Mouse (Mus musculus): ENCODE measurements around the gene Chil4. TPM values are rescaled to one million over a fixed set of nuclear protein-coding genes. Genes with fewer than 3 reads are reported as not detected.
"Not testable (repeated sequence)": the region's sequence is repeated elsewhere in the genome, so short reads cannot be mapped to it uniquely, and the experiment has no call there.

Chil4 gene
- polyA plus RNA-seq, 1 experiment from 2014 or later: not detected

DNA sequence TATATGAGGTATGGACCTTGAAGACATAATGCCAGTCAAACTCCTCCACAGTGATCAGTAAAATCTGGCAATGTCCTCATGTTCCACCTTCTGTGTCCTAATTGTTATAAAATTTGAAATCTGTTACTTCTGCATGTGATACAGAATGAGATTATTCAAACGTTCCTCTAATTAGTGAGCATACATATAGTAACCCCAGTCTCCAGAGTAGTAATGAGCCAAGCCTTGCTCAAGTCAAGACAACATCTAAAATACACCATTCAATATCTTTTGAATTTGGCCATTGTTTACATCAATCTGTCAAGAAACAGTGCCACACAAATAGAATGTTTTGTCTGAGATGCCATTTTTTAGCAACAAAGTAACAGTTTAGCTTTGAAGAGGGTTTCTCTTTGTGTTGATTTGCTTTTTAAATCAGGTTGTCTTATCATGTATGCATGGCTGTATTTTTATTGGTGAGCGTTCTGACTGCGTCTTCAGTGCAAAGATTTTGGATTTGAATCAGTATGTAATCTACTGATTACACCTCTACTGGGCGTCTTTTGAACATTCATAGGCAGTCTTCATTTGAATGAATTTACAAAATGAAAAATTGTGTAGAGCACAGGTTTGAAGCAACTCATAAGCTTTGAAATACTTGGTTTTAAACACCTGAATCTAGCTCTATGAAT, 888 bp downstream of the Chil4 start:
- H3K9ac ChIP-seq; H3K4me2 ChIP-seq; H3K27ac ChIP-seq; ATAC-seq (ENCODE audit: insufficient number of reproducible peaks, insufficient read depth, low FRiP score, low TSS enrichment, low read depth); H3K9me3 ChIP-seq; H3K4me1 ChIP-seq; H3K4me3 ChIP-seq; H3K36me3 ChIP-seq; H3K27me3 ChIP-seq: not testable (repeated sequence)
- 80% methylated on average over 4 of the region's 4 CpGs for WGBS

DNA sequence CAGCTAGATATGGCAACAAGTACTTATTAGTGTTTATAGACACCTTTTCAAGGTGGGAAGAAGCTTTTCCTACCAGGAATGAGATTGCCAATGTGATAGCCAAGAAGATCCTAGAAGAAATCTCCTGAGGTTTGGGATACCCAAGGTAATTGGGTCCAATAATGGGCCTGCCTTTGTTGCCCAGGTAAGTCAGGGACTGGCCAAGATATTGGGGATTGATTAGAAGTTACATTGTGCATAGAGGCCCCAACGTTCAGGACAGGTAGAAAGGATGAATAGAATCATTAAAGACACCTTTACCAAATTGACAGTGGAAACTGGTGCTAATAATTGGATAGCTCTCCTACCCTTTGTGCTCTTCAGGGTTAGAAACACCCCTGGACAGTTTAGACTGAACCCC, 21.3 kb downstream of the Chil4 start:
- peaks cover 20% of the 10 kb centered on the region for H3K9me3 ChIP-seq
- H3K4me3 ChIP-seq; ATAC-seq (ENCODE audit: insufficient number of reproducible peaks, insufficient read depth, low FRiP score, low TSS enrichment, low read depth); H3K4me2 ChIP-seq; H3K4me1 ChIP-seq; H3K27ac ChIP-seq; H3K27me3 ChIP-seq; H3K36me3 ChIP-seq; H3K9ac ChIP-seq: not testable (repeated sequence)
- WGBS: 51% methylated on average over 1 of the region's 1 CpGs

DNA sequence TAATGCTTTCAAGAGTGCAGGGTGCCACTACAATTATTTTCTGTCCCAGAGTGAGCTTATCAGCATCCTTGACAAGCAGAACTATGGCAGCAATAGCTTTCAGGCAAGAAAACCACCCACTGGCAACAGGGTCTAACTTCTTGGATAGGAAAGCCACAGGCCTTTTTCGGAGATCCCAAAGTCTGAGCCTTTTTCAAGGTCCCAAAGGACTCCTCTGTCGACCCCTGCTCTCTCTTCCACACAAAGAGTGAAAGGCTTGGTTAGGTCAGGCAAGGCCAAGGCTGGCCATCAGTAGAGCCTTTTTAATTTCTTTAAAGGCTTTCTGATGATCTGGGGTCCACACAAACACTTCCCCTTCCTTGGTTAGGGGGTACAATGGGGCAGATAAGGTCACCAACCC, 22.1 kb downstream of the Chil4 start:
- H3K36me3 ChIP-seq; H3K27ac ChIP-seq; ATAC-seq (ENCODE audit: insufficient number of reproducible peaks, insufficient read depth, low FRiP score, low TSS enrichment, low read depth); H3K4me1 ChIP-seq; H3K4me2 ChIP-seq; H3K4me3 ChIP-seq; H3K27me3 ChIP-seq; H3K9ac ChIP-seq: not testable (repeated sequence)
- 66% methylated on average over 2 of the region's 2 CpGs for WGBS
- peaks cover 20% of the 10 kb centered on the region for H3K9me3 ChIP-seq

DNA sequence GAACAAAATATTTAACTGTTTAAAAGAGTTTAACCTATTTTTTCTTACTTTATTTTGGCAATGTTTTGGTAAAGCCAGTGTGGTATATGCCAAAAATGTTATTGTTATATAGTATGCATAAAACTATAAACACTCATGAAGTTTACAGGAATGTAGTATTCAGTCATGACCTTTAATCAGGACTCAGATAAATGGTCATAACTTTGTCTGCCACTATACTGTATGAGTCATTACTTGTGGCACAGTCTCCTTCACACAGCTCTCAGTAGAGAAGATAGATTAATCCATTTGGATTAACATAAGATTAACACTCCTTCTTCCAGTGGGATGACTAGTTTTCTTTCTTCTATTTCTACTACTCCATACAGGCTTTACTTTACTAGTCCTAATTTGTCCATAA, 23.0 kb downstream of the Chil4 start:
- Histone ChIP-seq H3K9me3 (peaks cover 20% of the 10 kb centered on the region), H3K4me2 (no peak overlapping the region), H3K4me3 (no peak overlapping the region), H3K27me3 (no peaks in the 10 kb centered on the region), H3K4me1 (no peaks in the 10 kb centered on the region), H3K9ac (no peak overlapping the region), H3K27ac (no peak overlapping the region), H3K36me3 (no peaks in the 10 kb centered on the region)
- ATAC-seq (ENCODE audit: insufficient number of reproducible peaks, insufficient read depth, low FRiP score, low TSS enrichment, low read depth): 0 out of 2 replicates have a peak, but pooled peaks have one; percentile 26

DNA sequence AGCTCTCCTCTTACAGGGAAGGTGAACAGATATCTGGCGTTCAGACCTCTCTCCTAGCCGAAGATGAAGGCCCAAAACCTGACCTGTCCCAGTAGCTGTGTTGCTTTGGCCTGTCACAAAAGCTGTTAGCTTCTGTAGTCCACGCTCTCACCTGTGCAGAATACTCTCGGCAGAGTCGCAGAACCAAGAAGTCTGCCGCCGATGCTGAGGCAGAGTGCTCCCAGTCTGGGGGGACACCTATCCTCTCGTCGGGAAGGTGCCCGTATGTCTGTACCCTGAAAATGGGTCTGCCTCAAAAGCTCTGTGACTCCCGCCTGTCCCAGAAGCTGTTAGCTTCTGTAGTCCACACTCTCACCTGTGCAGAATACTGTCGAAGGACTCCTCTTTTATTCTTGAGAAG, 23.8 kb downstream of the Chil4 start:
- WGBS: 90% methylated on average over 12 of the region's 12 CpGs

DNA sequence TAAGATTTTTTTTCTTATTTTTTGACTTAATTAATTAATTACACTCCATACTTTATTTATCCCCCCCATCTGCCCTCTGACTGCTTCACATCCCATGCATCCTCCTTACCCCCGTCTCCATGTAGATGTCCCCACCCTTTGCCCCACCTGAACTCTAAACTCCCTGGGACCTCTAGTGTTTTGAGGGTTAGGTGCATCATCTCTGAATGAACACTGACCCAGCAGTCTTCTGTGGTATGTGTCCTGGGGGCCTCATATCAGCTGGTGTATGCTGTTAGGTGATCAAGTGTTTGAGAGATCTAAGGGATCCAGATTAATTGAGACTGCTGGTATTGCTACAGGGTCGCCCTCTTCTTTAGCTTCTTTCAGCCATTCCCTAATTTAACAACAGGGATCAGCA, 31.3 kb downstream of the Chil4 start:
- ATAC-seq (ENCODE audit: insufficient number of reproducible peaks, insufficient read depth, low FRiP score, low TSS enrichment, low read depth): peak; percentile 26; the same call in 1 of the 2 replicates
- peaks cover 32% of the 10 kb centered on the region for H3K9me3 ChIP-seq

More for the DNA sequence above, 23.8 kb downstream of the Chil4 start:
- H3K36me3 ChIP-seq: no peaks in the 10 kb centered on the region
- no peaks in the 10 kb centered on the region for H3K27me3 ChIP-seq
- ATAC-seq (ENCODE audit: insufficient number of reproducible peaks, insufficient read depth, low FRiP score, low TSS enrichment, low read depth): no peak
- H3K9me3 ChIP-seq: peaks cover 20% of the 10 kb centered on the region
- H3K4me1 ChIP-seq: no peaks in the 10 kb centered on the region
- no peak overlapping the region for H3K9ac ChIP-seq
- no peak overlapping the region for H3K27ac ChIP-seq
- H3K4me3 ChIP-seq: no peak overlapping the region
- no peak overlapping the region for H3K4me2 ChIP-seq

DNA sequence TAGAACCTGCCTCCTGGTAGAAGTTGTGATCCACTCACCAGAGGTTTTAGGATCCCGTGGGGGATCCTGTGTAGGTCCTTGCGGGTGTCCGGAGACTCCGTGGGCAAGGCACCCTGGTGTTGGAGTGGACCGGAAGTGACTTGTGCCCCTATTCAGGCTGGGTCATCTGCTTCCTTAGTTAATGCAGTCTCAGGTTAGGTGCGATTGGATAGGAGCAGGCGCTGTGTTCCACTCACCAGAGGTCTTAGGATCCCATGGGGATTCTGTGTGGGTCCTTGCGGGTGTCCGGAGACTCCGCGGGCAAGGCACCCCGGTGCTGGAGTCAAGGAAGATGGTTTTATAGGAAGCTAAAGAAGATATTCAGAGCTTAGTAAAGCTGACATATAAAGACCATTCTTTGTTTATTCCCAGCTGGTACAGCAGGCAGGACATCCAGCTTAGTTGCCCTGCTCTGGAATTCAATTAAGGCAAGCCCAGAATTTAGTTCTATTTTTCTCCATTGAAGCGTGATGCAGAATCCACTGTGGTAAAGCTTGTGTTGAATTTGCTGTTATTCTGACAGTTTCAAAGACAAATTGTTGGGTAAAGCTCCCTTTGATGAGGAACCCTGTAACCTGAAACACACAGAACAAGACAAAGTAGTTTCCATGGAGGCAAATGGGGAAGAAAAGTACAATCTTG, 41.7 kb downstream of the Chil4 start:
- no peaks in the 10 kb centered on the region for H3K36me3 ChIP-seq
- no peak for ATAC-seq (ENCODE audit: insufficient number of reproducible peaks, insufficient read depth, low FRiP score, low TSS enrichment, low read depth)
- 85% methylated on average over 13 of the region's 13 CpGs for WGBS

More for the DNA sequence above, 31.3 kb downstream of the Chil4 start:
- Histone ChIP-seq H3K9ac (no peak overlapping the region), H3K27ac (no peak overlapping the region), H3K4me1 (no peaks in the 10 kb centered on the region), H3K36me3 (no peaks in the 10 kb centered on the region), H3K27me3 (no peaks in the 10 kb centered on the region), H3K4me3 (no peak overlapping the region), H3K4me2 (no peak overlapping the region)
- 80% methylated on average over 2 of the region's 2 CpGs for WGBS

DNA sequence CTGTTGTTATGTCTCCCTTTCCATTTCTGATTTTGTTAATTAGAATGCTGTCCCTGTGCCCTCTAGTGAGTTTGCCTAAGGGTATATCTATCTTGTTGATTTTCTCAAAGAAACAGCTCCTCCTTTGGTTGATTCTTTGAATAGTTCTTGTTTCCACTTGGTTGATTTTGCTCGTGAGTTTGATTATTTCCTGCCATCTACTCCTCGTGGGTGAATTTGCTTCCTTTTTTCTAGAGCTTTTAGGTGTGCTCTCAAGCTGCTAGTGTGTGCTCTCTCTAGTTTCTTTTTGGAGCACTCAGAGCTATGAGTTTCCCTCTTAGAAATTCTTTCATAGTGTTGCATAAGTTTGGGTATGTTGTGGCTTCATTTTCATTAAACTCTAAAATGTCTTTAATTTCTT, 44.3 kb downstream of the Chil4 start:
- H3K27ac ChIP-seq; H3K9me3 ChIP-seq; H3K27me3 ChIP-seq; H3K4me1 ChIP-seq; H3K4me3 ChIP-seq; ATAC-seq (ENCODE audit: insufficient number of reproducible peaks, insufficient read depth, low FRiP score, low TSS enrichment, low read depth); H3K4me2 ChIP-seq; H3K9ac ChIP-seq; H3K36me3 ChIP-seq: not testable (repeated sequence)
- WGBS: 63% methylated on average over 2 of the region's 2 CpGs

More for the DNA sequence above, 41.7 kb downstream of the Chil4 start:
- Histone ChIP-seq H3K4me2 (no peak overlapping the region), H3K27me3 (no peaks in the 10 kb centered on the region), H3K4me1 (no peaks in the 10 kb centered on the region), H3K4me3 (no peak overlapping the region), H3K27ac (no peak overlapping the region), H3K9me3 (peaks cover 5% of the 10 kb centered on the region; the same call in 1 of the 2 replicates), H3K9ac (no peak overlapping the region)

DNA sequence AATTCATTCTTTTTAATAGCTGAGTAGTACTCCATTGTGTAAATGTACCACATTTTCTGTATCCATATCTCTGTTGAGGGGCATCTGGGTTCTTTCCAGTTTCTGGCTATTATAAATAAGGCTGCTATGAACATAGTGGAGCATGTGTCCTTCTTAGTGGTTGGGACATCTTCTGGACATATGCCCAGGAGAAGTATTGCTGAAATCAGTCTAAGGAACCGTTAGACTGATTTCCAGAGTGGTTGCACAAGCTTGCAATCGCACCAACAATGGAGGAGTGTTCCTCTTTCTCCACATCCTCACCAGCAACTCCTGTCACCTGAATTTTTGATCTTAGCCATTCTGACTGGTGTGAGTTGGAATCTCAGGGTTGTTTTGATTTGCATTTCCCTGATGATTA, 46.8 kb downstream of the Chil4 start:
- H3K4me1 ChIP-seq; H3K4me3 ChIP-seq; H3K9me3 ChIP-seq; H3K9ac ChIP-seq; H3K27ac ChIP-seq; H3K4me2 ChIP-seq; H3K36me3 ChIP-seq; H3K27me3 ChIP-seq; ATAC-seq (ENCODE audit: insufficient number of reproducible peaks, insufficient read depth, low FRiP score, low TSS enrichment, low read depth): not testable (repeated sequence)
- WGBS: 70% methylated on average over 2 of the region's 2 CpGs

DNA sequence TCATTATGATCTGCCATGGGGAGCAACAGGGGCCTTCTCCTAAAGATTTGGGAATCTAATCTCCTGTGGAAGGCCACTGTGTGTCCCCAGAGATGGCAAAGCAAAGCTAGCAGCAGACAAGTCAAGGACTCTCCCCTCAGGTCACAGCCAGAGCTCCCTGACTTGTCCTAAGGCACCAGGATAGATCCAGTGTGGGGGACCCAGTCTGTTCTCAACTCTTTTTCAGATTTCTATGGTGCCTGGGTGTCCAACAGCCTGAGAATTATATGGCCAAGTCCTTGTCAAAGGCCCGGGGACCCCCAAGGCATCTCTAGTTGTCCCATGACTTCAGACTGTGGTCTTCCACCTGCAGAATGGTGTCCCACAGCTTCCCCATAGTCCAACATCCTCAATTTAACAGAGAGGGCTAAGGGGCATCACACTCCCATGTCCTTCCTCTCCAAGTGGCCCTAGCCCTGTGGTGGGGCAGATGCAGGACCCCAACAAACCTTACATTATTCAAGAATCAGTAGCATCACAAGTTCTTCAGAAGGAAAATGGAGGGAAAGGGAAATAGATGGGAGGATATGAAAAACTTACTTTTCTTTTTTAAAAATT, 48.1 kb downstream of the Chil4 start:
- Histone ChIP-seq H3K4me3 (no peak overlapping the region), H3K36me3 (no peaks in the 10 kb centered on the region), H3K4me2 (no peak overlapping the region), H3K9me3 (no peaks in the 10 kb centered on the region), H3K4me1 (no peaks in the 10 kb centered on the region), H3K27me3 (no peaks in the 10 kb centered on the region), H3K27ac (no peak overlapping the region), H3K9ac (no peak overlapping the region)
- no peak for ATAC-seq (ENCODE audit: insufficient number of reproducible peaks, insufficient read depth, low FRiP score, low TSS enrichment, low read depth)
- 83% methylated on average over 1 of the region's 1 CpGs for WGBS

DNA sequence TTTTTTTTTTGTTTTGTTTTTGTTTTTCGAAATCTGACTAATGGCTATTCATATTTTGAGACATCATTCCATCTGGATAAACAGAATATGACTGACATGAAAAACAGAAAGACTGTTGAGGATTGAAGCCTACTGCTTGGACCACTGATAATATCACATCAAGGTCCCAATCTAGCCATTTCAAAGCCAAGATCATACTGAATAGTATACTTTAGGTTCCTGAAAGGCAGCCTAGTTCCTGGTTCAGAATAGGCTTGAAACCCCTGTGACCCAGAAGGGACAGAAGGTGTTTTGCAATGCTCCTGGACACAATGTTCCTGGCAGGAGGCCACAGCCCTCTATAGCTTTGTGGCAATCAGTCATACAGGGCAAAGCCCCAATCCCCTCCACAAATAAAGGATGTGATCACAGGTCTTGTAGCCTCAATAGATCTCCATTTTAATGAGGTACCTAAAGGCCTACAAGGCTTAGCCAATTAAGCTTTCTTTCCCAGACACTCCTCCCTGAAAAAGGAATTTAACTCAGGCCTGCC, 48.7 kb downstream of the Chil4 start:
- no peaks in the 10 kb centered on the region for H3K27me3 ChIP-seq
- H3K27ac ChIP-seq: no peak overlapping the region
- H3K4me3 ChIP-seq: no peak overlapping the region
- no peaks in the 10 kb centered on the region for H3K9me3 ChIP-seq
- H3K9ac ChIP-seq: no peak overlapping the region
- no peaks in the 10 kb centered on the region for H3K4me1 ChIP-seq
- ATAC-seq (ENCODE audit: insufficient number of reproducible peaks, insufficient read depth, low FRiP score, low TSS enrichment, low read depth): no peak
- no peak overlapping the region for H3K4me2 ChIP-seq
- WGBS: 45% methylated on average over 1 of the region's 1 CpGs
- H3K36me3 ChIP-seq: no peaks in the 10 kb centered on the region

DNA sequence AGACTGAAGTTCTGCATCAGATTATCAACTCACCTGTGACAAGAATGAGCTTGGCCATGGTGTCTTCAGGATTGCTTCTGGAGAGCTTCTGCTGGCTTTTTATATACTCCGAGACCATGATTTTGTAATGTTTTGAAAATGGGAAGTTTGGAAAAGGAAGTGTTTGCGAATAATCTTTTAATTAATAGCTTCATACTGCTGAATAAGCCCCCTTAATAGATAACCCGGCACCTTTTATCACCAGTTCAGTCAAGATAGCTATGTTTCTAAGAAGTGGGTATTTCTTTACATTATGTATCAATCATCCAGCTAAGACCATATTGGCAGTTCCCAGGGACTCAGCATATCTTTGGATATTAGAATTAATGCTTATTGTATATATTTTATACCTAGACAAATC, 51.8 kb downstream of the Chil4 start, which contains the start of gene Chil3:
Gene Chil3, minus strand, starts transcription at position 101 of the 400 bp plus-strand sequence.
- H3K4me1 ChIP-seq: no peaks in the 10 kb centered on the region
- H3K4me2 ChIP-seq: no peak within 1 kb of the TSS
- H3K4me3 ChIP-seq: no peak within 1 kb of the TSS
- no peaks in the 10 kb centered on the region for H3K27me3 ChIP-seq
- H3K9me3 ChIP-seq: 0 out of 2 replicates have a peak, but pooled peaks cover 4% of the 10 kb centered on the region
- no peaks in the 10 kb centered on the region for H3K36me3 ChIP-seq
- H3K9ac ChIP-seq: no peak within 1 kb of the TSS
- WGBS: 76% methylated on average over 3 of the region's 3 CpGs
- ATAC-seq (ENCODE audit: insufficient number of reproducible peaks, insufficient read depth, low FRiP score, low TSS enrichment, low read depth): no peak
- no peak within 1 kb of the TSS for H3K27ac ChIP-seq
